Mouse (Mus musculus): ENCODE measurements at regions not wholly inside any gene's neighbourhood (a gene's known extent, or its start where the extent isn't known, plus 50 kb on each side); places are given as distances from the start of the nearest gene placed in this dataset.

GRCm38 (mm10) chr13:70978547-70979307, 137.1 kb upstream of the Adamts16 start:
- no peak for DNase-seq
- intact Hi-C loops (cut with DNase I; ENCODE audit: low total_unique reads), result no loop called here

- DNase-seq, result no peak
Measured at GRCm38 (mm10) chr13:70969596-70969995, 128.0 kb upstream of the Adamts16 start.

GRCm38 (mm10) chr13:70967781-70968180, 126.2 kb upstream of the Adamts16 start:
- no peak for DNase-seq
- intact Hi-C loops (cut with DNase I; ENCODE audit: low total_unique reads), result no loop called here

More at GRCm38 (mm10) chr13:70969596-70969995, 128.0 kb upstream of the Adamts16 start:
- intact Hi-C loops (cut with DNase I; ENCODE audit: low total_unique reads), result no loop called here

GRCm38 (mm10) chr13:70963384-70963783, 121.8 kb upstream of the Adamts16 start:
- DNase-seq, result no peak
- intact Hi-C loops (cut with DNase I; ENCODE audit: low total_unique reads), result no loop called here

GRCm38 (mm10) chr13:70934309-70935037, 92.9 kb upstream of the Adamts16 start:
- no peak for DNase-seq
- intact Hi-C loops (cut with DNase I; ENCODE audit: low total_unique reads), result no loop called here

- intact Hi-C loops (cut with DNase I; ENCODE audit: low total_unique reads), result no loop called here
- DNase-seq, result no peak
Measured at GRCm38 (mm10) chr13:70913834-70914233, 72.2 kb upstream of the Adamts16 start.

- intact Hi-C loops (cut with DNase I; ENCODE audit: low total_unique reads), result no loop called here
- no peak for DNase-seq
Measured at GRCm38 (mm10) chr13:70910934-70911333, 69.3 kb upstream of the Adamts16 start.

- no peak for DNase-seq
- intact Hi-C loops (cut with DNase I; ENCODE audit: low total_unique reads), result no loop called here
Measured at GRCm38 (mm10) chr13:70904834-70905233, 63.2 kb upstream of the Adamts16 start.

- intact Hi-C loops (cut with DNase I; ENCODE audit: low total_unique reads), result no loop called here
- DNase-seq, result no peak
Measured at GRCm38 (mm10) chr13:70903831-70904230, 62.2 kb upstream of the Adamts16 start.

GRCm38 (mm10) chr13:70903150-70903549, 61.5 kb upstream of the Adamts16 start:
- no peak for DNase-seq
- intact Hi-C loops (cut with DNase I; ENCODE audit: low total_unique reads), result no loop called here

- DNase-seq, result no peak
- intact Hi-C loops (cut with DNase I; ENCODE audit: low total_unique reads), result no loop called here
Measured at GRCm38 (mm10) chr13:70902727-70903126, 61.1 kb upstream of the Adamts16 start.

GRCm38 (mm10) chr13:70891634-70892033, 50.0 kb upstream of the Adamts16 start:
- intact Hi-C loops (cut with DNase I; ENCODE audit: low total_unique reads), result no loop called here
- no peak for DNase-seq

Small RNA genes lying in the stretch of these regions (microRNA-seq; reads per million reads assigned to microRNA genes)
- gene Mir466f-4, result 0 reads per million in 2 experiments

Data from gastrocnemius, postnatal 14 days (tissue).